Mouse (Mus musculus) lung, embryonic 16.5 days (tissue): ENCODE results near the gene Olfr741. TPM values are rescaled to one million over a fixed set of nuclear protein-coding genes. Genes with fewer than 3 reads are reported as not detected.

Experiments
- ATAC-seq: fragments of 200-750 bp; cut with Nextera tagmentation; 2 replicates; pipeline ENCODE4 v1.8.0; 2017; ENCODE audit warnings: low read depth, mild to moderate bottlenecking, moderate library complexity
- H3K27ac ChIP-seq: fragments of 300-500 bp; sonication (generic); 2 replicates; pipeline ENCODE4 v1.5.1; 2014; ENCODE audit warnings: mild to moderate bottlenecking, control low read depth, low read length
- H3K27me3 ChIP-seq: fragments of 300-500 bp; sonication (generic); 2 replicates; pipeline ENCODE4 v1.6.1; 2014; ENCODE audit warnings: low read depth, low read length, mixed read lengths; ENCODE audit not compliant: control insufficient read depth, insufficient read depth
- H3K36me3 ChIP-seq: fragments of 300-500 bp; sonication (generic); 2 replicates; pipeline ENCODE4 v1.6.1; 2014; ENCODE audit warnings: low read length; ENCODE audit not compliant: control insufficient read depth, insufficient read depth
- H3K4me1 ChIP-seq: fragments of 300-500 bp; sonication (generic); replicated peaks from 2 replicates; pipeline ENCODE4 v1.6.1; 2014; ENCODE audit warnings: low read length, mixed read lengths; ENCODE audit not compliant: control insufficient read depth, insufficient read depth
- H3K4me2 ChIP-seq: fragments of 300-500 bp; sonication (generic); 2 replicates; pipeline ENCODE4 v1.6.1; 2014; ENCODE audit warnings: low read depth, low read length, control low read depth
- H3K4me3 ChIP-seq: fragments of 300-500 bp; sonication (generic); 2 replicates; pipeline ENCODE4 v1.5.1; 2014; ENCODE audit warnings: mild to moderate bottlenecking, low read length, control low read depth
- H3K9ac ChIP-seq: fragments of 300-500 bp; sonication (generic); 2 replicates; pipeline ENCODE4 v1.6.1; 2014; ENCODE audit warnings: low read length, control low read depth
- H3K9me3 ChIP-seq: fragments of 300-500 bp; sonication (generic); 2 replicates; pipeline ENCODE4 v1.6.1; 2016; ENCODE audit warnings: low read length; ENCODE audit not compliant: control insufficient read depth
- WGBS: fragments of 180-500 bp; shearing (Covaris S2); extraction: QIAGEN DNeasy Blood & Tissue Kit; methylation state at CpG from one replicate; pipeline ENCODE4 v1.1.7; 2014; 5-methylcytosine and 5-hydroxymethylcytosine counted together
- polyA plus RNA-seq: library from polyadenylated mRNA; unstranded; fragments of >200 nt; fragmentation: Nextera tagmentation; extraction: Ambion mirVana; gene quantifications from 2 replicates; pipeline ENCODE4 v1.2.1, GENCODE M21; 2015

Olfr741 gene
- not detected in 2 replicates for polyA plus RNA-seq

- H3K9ac ChIP-seq, result no peak within 1 kb of the TSS
- ATAC-seq, result no peak
- no peaks in the 10 kb centered on the region for H3K27me3 ChIP-seq
- H3K27ac ChIP-seq, result no peak within 1 kb of the TSS
- no peak within 1 kb of the TSS for H3K4me3 ChIP-seq
- no peak within 1 kb of the TSS for H3K4me2 ChIP-seq
- H3K36me3 ChIP-seq, result no peaks in the 10 kb centered on the region
- no peaks in the 10 kb centered on the region for H3K4me1 ChIP-seq
- no peaks in the 10 kb centered on the region for H3K9me3 ChIP-seq
- 64% methylated on average over 2 of the region's 2 CpGs for WGBS
These were observed at the start of gene Olfr741 for GRCm38 (mm10) chr14:50472438-50472837. Olfr741 (plus strand) TSS chr14:50472738.

- no peak within 1 kb of the TSS for H3K9ac ChIP-seq
- H3K9me3 ChIP-seq, result no peaks in the 10 kb centered on the region
- no peaks in the 10 kb centered on the region for H3K27me3 ChIP-seq
- no peak within 1 kb of the TSS for H3K4me2 ChIP-seq
- 78% methylated on average over 3 of the region's 3 CpGs for WGBS
- no peaks in the 10 kb centered on the region for H3K4me1 ChIP-seq
- no peak within 1 kb of the TSS for H3K4me3 ChIP-seq
- no peak within 1 kb of the TSS for H3K27ac ChIP-seq
- ATAC-seq, result no peak
- no peaks in the 10 kb centered on the region for H3K36me3 ChIP-seq
These were observed 27.3 kb upstream of the Olfr741 start, which contains the start of gene Olfr740 for GRCm38 (mm10) chr14:50445245-50445644. Olfr740 (plus strand) TSS chr14:50445545.

- H3K4me2 ChIP-seq, result no peak overlapping the region
- no peak for ATAC-seq
- no peak overlapping the region for H3K9ac ChIP-seq
- H3K27ac ChIP-seq, result no peak overlapping the region
- H3K4me3 ChIP-seq, result no peak overlapping the region
- H3K36me3 ChIP-seq, result no peaks in the 10 kb centered on the region
- H3K9me3 ChIP-seq, result no peaks in the 10 kb centered on the region
- H3K4me1 ChIP-seq, result no peaks in the 10 kb centered on the region
- no peaks in the 10 kb centered on the region for H3K27me3 ChIP-seq
- 62% methylated on average over 2 of the region's 2 CpGs for WGBS
These were observed 5.9 kb downstream of the Olfr741 start for GRCm38 (mm10) chr14:50478406-50478805.

GRCm38 (mm10) chr14:50503300-50503699 lies 30.8 kb downstream of the Olfr741 start, which contains the start of gene Olfr742:
Olfr742 (plus strand) TSS chr14:50503600.
- Histone ChIP-seq H3K9me3 (no peaks in the 10 kb centered on the region), H3K27ac (no peak within 1 kb of the TSS), H3K36me3 (no peaks in the 10 kb centered on the region), H3K4me2 (no peak within 1 kb of the TSS), H3K4me3 (no peak within 1 kb of the TSS), H3K4me1 (no peaks in the 10 kb centered on the region), H3K9ac (no peak within 1 kb of the TSS), H3K27me3 (no peaks in the 10 kb centered on the region)
- no peak for ATAC-seq
- 42% methylated on average over 2 of the region's 2 CpGs for WGBS

GRCm38 (mm10) chr14:50521539-50521938 lies 49.0 kb downstream of the Olfr741 start, which contains the start of gene Olfr743:
Olfr743 (plus strand) TSS chr14:50521839.
- no peak for ATAC-seq
- Histone ChIP-seq H3K4me1 (no peaks in the 10 kb centered on the region), H3K9ac (no peak within 1 kb of the TSS), H3K4me3 (no peak within 1 kb of the TSS), H3K27ac (no peak within 1 kb of the TSS), H3K36me3 (no peaks in the 10 kb centered on the region), H3K4me2 (no peak within 1 kb of the TSS), H3K27me3 (no peaks in the 10 kb centered on the region), H3K9me3 (no peaks in the 10 kb centered on the region; the same call in 1 of the 2 replicates)

Other genes with a start within 250 kb of the Olfr741 start
- not detected in 2 replicates for gene Olfr731, start 230.9 kb upstream of the Olfr741 start, polyA plus RNA-seq
- gene Olfr732, start 188.5 kb upstream of the Olfr741 start, polyA plus RNA-seq, result not detected in 2 replicates
- not detected in 2 replicates for gene Olfr733, start 171.2 kb upstream of the Olfr741 start, polyA plus RNA-seq
- gene Olfr734, start 146.0 kb upstream of the Olfr741 start, polyA plus RNA-seq, result not detected in 2 replicates
- gene Olfr735, start 123.9 kb upstream of the Olfr741 start, polyA plus RNA-seq, result not detected in 2 replicates
- gene Tlr11, start 114.8 kb upstream of the Olfr741 start, polyA plus RNA-seq, result not detected in 2 replicates
- gene Olfr736, start 91.6 kb upstream of the Olfr741 start, polyA plus RNA-seq, result not detected in 2 replicates
- not detected in 2 replicates for gene Olfr738, start 65.2 kb upstream of the Olfr741 start, polyA plus RNA-seq
- gene Olfr739, start 54.1 kb upstream of the Olfr741 start, polyA plus RNA-seq, result not detected in 2 replicates
- gene Olfr740, start 27.2 kb upstream of the Olfr741 start, polyA plus RNA-seq, result not detected in 2 replicates
- gene Olfr742, start 30.9 kb downstream of the Olfr741 start, polyA plus RNA-seq, result not detected in 2 replicates
- not detected in 2 replicates for gene Olfr743, start 49.1 kb downstream of the Olfr741 start, polyA plus RNA-seq
- not detected in 2 replicates for gene Olfr744, start 142.1 kb downstream of the Olfr741 start, polyA plus RNA-seq
- gene Olfr745, start 166.7 kb downstream of the Olfr741 start, polyA plus RNA-seq, result not detected in 2 replicates
- gene Olfr746, start 174.3 kb downstream of the Olfr741 start, polyA plus RNA-seq, result not detected in 2 replicates
- not detected in 2 replicates for gene Olfr747, start 220.5 kb downstream of the Olfr741 start, polyA plus RNA-seq
- not detected in 2 replicates for gene Olfr748, start 234.6 kb downstream of the Olfr741 start, polyA plus RNA-seq